Mouse (Mus musculus): Measurements from ENCODE around the gene Ptprt. TPM values are rescaled to one million over a fixed set of nuclear protein-coding genes. Genes with fewer than 3 reads are reported as not detected.

The Ptprt gene
- polyA plus RNA-seq, 1 experiment from 2014 or later: 0.99 TPM

- Histone ChIP-seq H3K4me3 (replicated peaks) (no peak overlapping the region), H3K4me2 (replicated peaks) (no peak overlapping the region), H3K36me3 (no peaks in the 10 kb centered on the region), H3K27ac (no peak overlapping the region), H3K9ac (no peak overlapping the region), H3K9me3 (no peaks in the 10 kb centered on the region), H3K27me3 (replicated peaks) (no peaks in the 10 kb centered on the region), H3K4me1 (replicated peaks) (no peaks in the 10 kb centered on the region)
- 71% methylated on average over 12 of the region's 12 CpGs for WGBS
- ATAC-seq: no peak
Measured at GRCm38 (mm10) chr2:161668302-161668986, 992.5 kb downstream of the Ptprt start.

GRCm38 (mm10) chr2:161661912-161662311, 999.0 kb downstream of the Ptprt start:
- no peak for ATAC-seq
- Histone ChIP-seq H3K9me3 (no peaks in the 10 kb centered on the region), H3K4me3 (replicated peaks) (no peak overlapping the region), H3K27me3 (replicated peaks) (no peaks in the 10 kb centered on the region), H3K36me3 (no peaks in the 10 kb centered on the region), H3K27ac (no peak overlapping the region), H3K9ac (no peak overlapping the region), H3K4me2 (replicated peaks) (no peak overlapping the region), H3K4me1 (replicated peaks) (no peaks in the 10 kb centered on the region)
- WGBS: 28% methylated on average over 5 of the region's 5 CpGs

GRCm38 (mm10) chr2:161660827-161661226, 1000.1 kb downstream of the Ptprt start:
- no peaks in the 10 kb centered on the region for H3K9me3 ChIP-seq
- no peaks in the 10 kb centered on the region for H3K36me3 ChIP-seq
- no peak overlapping the region for H3K4me3 ChIP-seq (replicated peaks)
- H3K9ac ChIP-seq: no peak overlapping the region
- H3K4me1 ChIP-seq (replicated peaks): no peaks in the 10 kb centered on the region
- WGBS: 27% methylated on average over 4 of the region's 4 CpGs
- no peak overlapping the region for H3K27ac ChIP-seq
- H3K4me2 ChIP-seq (replicated peaks): no peak overlapping the region
- no peak for ATAC-seq
- H3K27me3 ChIP-seq (replicated peaks): no peaks in the 10 kb centered on the region

GRCm38 (mm10) chr2:161657046-161657445, 1003.9 kb downstream of the Ptprt start:
- WGBS: 89% methylated on average over 4 of the region's 4 CpGs
- no peaks in the 10 kb centered on the region for H3K9me3 ChIP-seq
- H3K4me1 ChIP-seq (replicated peaks): no peaks in the 10 kb centered on the region
- H3K36me3 ChIP-seq: no peaks in the 10 kb centered on the region
- H3K4me3 ChIP-seq (replicated peaks): no peak overlapping the region
- no peak overlapping the region for H3K4me2 ChIP-seq (replicated peaks)
- no peaks in the 10 kb centered on the region for H3K27me3 ChIP-seq (replicated peaks)
- H3K27ac ChIP-seq: no peak overlapping the region
- H3K9ac ChIP-seq: no peak overlapping the region
- ATAC-seq: peak; percentile 56; the same call in 1 of the 2 replicates

GRCm38 (mm10) chr2:161656632-161657031, 1004.3 kb downstream of the Ptprt start:
- H3K27me3 ChIP-seq (replicated peaks): no peaks in the 10 kb centered on the region
- 76% methylated on average over 3 of the region's 3 CpGs for WGBS
- H3K4me2 ChIP-seq (replicated peaks): no peak overlapping the region
- no peak overlapping the region for H3K4me3 ChIP-seq (replicated peaks)
- no peak overlapping the region for H3K27ac ChIP-seq
- H3K9ac ChIP-seq: no peak overlapping the region
- no peaks in the 10 kb centered on the region for H3K4me1 ChIP-seq (replicated peaks)
- no peaks in the 10 kb centered on the region for H3K36me3 ChIP-seq
- H3K9me3 ChIP-seq: no peaks in the 10 kb centered on the region
- peak; percentile 92 for ATAC-seq

- no peak for ATAC-seq
- no peaks in the 10 kb centered on the region for H3K36me3 ChIP-seq
- H3K4me3 ChIP-seq (replicated peaks): no peak overlapping the region
- no peaks in the 10 kb centered on the region for H3K27me3 ChIP-seq (replicated peaks)
- no peak overlapping the region for H3K9ac ChIP-seq
- H3K4me2 ChIP-seq (replicated peaks): no peak overlapping the region
- H3K4me1 ChIP-seq (replicated peaks): no peaks in the 10 kb centered on the region
- WGBS: 93% methylated on average over 2 of the region's 2 CpGs
- H3K27ac ChIP-seq: no peak overlapping the region
- H3K9me3 ChIP-seq: no peaks in the 10 kb centered on the region
Measured at GRCm38 (mm10) chr2:161640805-161641204, 1020.1 kb downstream of the Ptprt start.

GRCm38 (mm10) chr2:161634084-161634483, 1026.9 kb downstream of the Ptprt start:
- 99% methylated on average over 2 of the region's 2 CpGs for WGBS
- no peak overlapping the region for H3K4me2 ChIP-seq (replicated peaks)
- no peaks in the 10 kb centered on the region for H3K4me1 ChIP-seq (replicated peaks)
- no peak overlapping the region for H3K4me3 ChIP-seq (replicated peaks)
- no peak overlapping the region for H3K27ac ChIP-seq
- H3K9me3 ChIP-seq: no peaks in the 10 kb centered on the region
- ATAC-seq: no peak
- H3K36me3 ChIP-seq: no peaks in the 10 kb centered on the region
- H3K27me3 ChIP-seq (replicated peaks): no peaks in the 10 kb centered on the region
- H3K9ac ChIP-seq: no peak overlapping the region

- no peak for ATAC-seq
- Histone ChIP-seq H3K9me3 (no peaks in the 10 kb centered on the region), H3K27ac (no peak overlapping the region), H3K4me1 (replicated peaks) (no peaks in the 10 kb centered on the region), H3K9ac (no peak overlapping the region), H3K36me3 (no peaks in the 10 kb centered on the region), H3K4me2 (replicated peaks) (no peak overlapping the region), H3K4me3 (replicated peaks) (no peak overlapping the region), H3K27me3 (replicated peaks) (no peaks in the 10 kb centered on the region)
- 73% methylated on average over 1 of the region's 1 CpGs for WGBS
Measured at GRCm38 (mm10) chr2:161625896-161626295, 1035.1 kb downstream of the Ptprt start.

- ATAC-seq: no peak
- Histone ChIP-seq H3K9me3 (no peaks in the 10 kb centered on the region), H3K27me3 (replicated peaks) (no peaks in the 10 kb centered on the region), H3K36me3 (no peaks in the 10 kb centered on the region), H3K4me2 (replicated peaks) (no peak overlapping the region), H3K4me1 (replicated peaks) (no peaks in the 10 kb centered on the region), H3K27ac (no peak overlapping the region), H3K9ac (no peak overlapping the region), H3K4me3 (replicated peaks) (no peak overlapping the region)
- WGBS: 71% methylated on average over 4 of the region's 4 CpGs
Measured at GRCm38 (mm10) chr2:161608401-161608800, 1052.5 kb downstream of the Ptprt start.

- Histone ChIP-seq H3K4me1 (replicated peaks) (no peaks in the 10 kb centered on the region), H3K27me3 (replicated peaks) (no peaks in the 10 kb centered on the region), H3K36me3 (no peaks in the 10 kb centered on the region), H3K4me3 (replicated peaks) (no peak overlapping the region), H3K9me3 (no peaks in the 10 kb centered on the region), H3K9ac (no peak overlapping the region), H3K4me2 (replicated peaks) (peak overlapping the region; percentile 31), H3K27ac (no peak overlapping the region)
- ATAC-seq: peak; percentile 93
- 66% methylated on average over 4 of the region's 4 CpGs for WGBS
Measured at GRCm38 (mm10) chr2:161607372-161607771, 1053.6 kb downstream of the Ptprt start.

GRCm38 (mm10) chr2:161600206-161600808, 1060.6 kb downstream of the Ptprt start:
- peak; percentile 59; the same call in 1 of the 2 replicates for ATAC-seq
- H3K4me1 ChIP-seq (replicated peaks): no peaks in the 10 kb centered on the region

GRCm38 (mm10) chr2:161593391-161594152, 1067.4 kb downstream of the Ptprt start:
- H3K9me3 ChIP-seq: no peaks in the 10 kb centered on the region
- H3K9ac ChIP-seq: no peak overlapping the region
- no peak overlapping the region for H3K4me2 ChIP-seq (replicated peaks)
- H3K27me3 ChIP-seq (replicated peaks): no peaks in the 10 kb centered on the region
- no peaks in the 10 kb centered on the region for H3K36me3 ChIP-seq
- WGBS: 81% methylated on average over 7 of the region's 7 CpGs
- no peaks in the 10 kb centered on the region for H3K4me1 ChIP-seq (replicated peaks)
- peak; percentile 75 for ATAC-seq
- no peak overlapping the region for H3K27ac ChIP-seq
- H3K4me3 ChIP-seq (replicated peaks): no peak overlapping the region

More at GRCm38 (mm10) chr2:161600206-161600808, 1060.6 kb downstream of the Ptprt start:
- no peak overlapping the region for H3K4me3 ChIP-seq (replicated peaks)
- H3K9me3 ChIP-seq: no peaks in the 10 kb centered on the region
- no peak overlapping the region for H3K9ac ChIP-seq
- WGBS: 47% methylated on average over 6 of the region's 6 CpGs
- H3K27ac ChIP-seq: no peak overlapping the region
- no peaks in the 10 kb centered on the region for H3K27me3 ChIP-seq (replicated peaks)
- H3K4me2 ChIP-seq (replicated peaks): no peak overlapping the region
- H3K36me3 ChIP-seq: no peaks in the 10 kb centered on the region
